Mouse (Mus musculus): ENCODE data around the gene Def6.

- no peak for TF ChIP-seq MAFK (IDR thresholded peaks at IDR 0.05; ENCODE audit: insufficient replicate concordance, low read length)
- no peak for TF ChIP-seq ZNF384 (IDR thresholded peaks at IDR 0.05; ENCODE audit: low read depth, low read length)
- TF ChIP-seq E2F4 (IDR thresholded peaks at IDR 0.05; ENCODE audit: insufficient replicate concordance, low read depth, low read length), result no peak
- 0 out of 2 replicates have a peak, but pooled peaks have one; percentile 22 for TF ChIP-seq EP300 (IDR thresholded peaks at IDR 0.05; ENCODE audit: low read length)
- no peak for TF ChIP-seq PAX5 (IDR thresholded peaks at IDR 0.05; ENCODE audit: low read length)
- no peak for TF ChIP-seq USF1 (IDR thresholded peaks at IDR 0.05; ENCODE audit: low read depth, low read length)
- TF ChIP-seq ZMIZ1 (IDR thresholded peaks at IDR 0.05; ENCODE audit: low read depth, low read length), result no peak
- peak; percentile 62 for TF ChIP-seq TCF12 (IDR thresholded peaks at IDR 0.05; ENCODE audit: low read depth, low read length)
- no peak for TF ChIP-seq CTCF (conservative IDR thresholded peaks at IDR 0.05 in 1 of 2, IDR thresholded peaks at IDR 0.05 in 1 of 2; ENCODE audit: low read depth in 2 of 2, low read length in 2 of 2)
- no peak for TF ChIP-seq CHD2 (IDR thresholded peaks at IDR 0.05; ENCODE audit: low read length)
- TF ChIP-seq POLR2A (IDR thresholded peaks at IDR 0.05; ENCODE audit: low read depth, low read length), result no peak
Observed at GRCm38 (mm10) chr17:28252281-28252648, 44.7 kb downstream of the Def6 start.
